8 mouse cellular contexts compared by ENCODE assay signal in the genomic region with DNA sequence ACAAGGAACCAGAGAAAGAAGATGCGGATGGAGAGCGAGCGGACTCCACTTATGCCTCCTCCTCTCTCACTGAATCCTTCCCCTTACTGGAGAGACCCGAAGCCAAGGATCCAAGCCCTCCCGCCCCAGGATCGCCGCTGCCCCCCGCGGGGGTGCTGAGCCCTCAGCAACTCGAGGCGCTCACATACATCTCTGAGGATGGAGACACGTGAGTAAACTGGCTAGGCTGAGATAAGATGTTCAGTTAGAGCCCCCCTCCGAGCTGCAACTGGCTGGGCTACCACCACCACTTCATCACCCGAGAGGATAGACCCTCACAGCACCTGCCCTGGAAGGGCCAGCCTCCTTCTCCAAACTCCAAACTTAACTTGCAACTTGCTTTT. TPM values are rescaled to one million over a fixed set of nuclear protein-coding genes. Genes with fewer than 3 reads are reported as not detected.
DNase-seq lines count a peak whose midpoint lies in the region; ATAC-seq and TF ChIP-seq lines count a peak whose summit lies in the region.

No protein-coding gene starts in this region.

- peak overlapping the region; percentile 75 for H3K9ac ChIP-seq in forebrain, embryonic 14.5 days (ENCODE audit: low read length)
- peak overlapping the region; percentile 47 for H3K9ac ChIP-seq in liver, embryonic 15.5 days

- H3K27me3 ChIP-seq in C2C12 (ENCODE audit: control insufficient read depth, insufficient read depth, insufficient read length): no peaks in the 10 kb centered on the region
- H3K27me3 ChIP-seq in forebrain, embryonic 14.5 days (replicated peaks; ENCODE audit: control insufficient read depth, insufficient read depth, low read length): peaks cover 7% of the 10 kb centered on the region; the same call in 1 of the 2 replicates
- H3K27me3 ChIP-seq in liver, embryonic 15.5 days: peaks cover 68% of the 10 kb centered on the region

- peak overlapping the region; percentile 95 for H3K4me2 ChIP-seq in forebrain, embryonic 14.5 days (ENCODE audit: low read length)
- peak overlapping the region; percentile 91 for H3K4me2 ChIP-seq in liver, embryonic 15.5 days

- H3K4me1 ChIP-seq in forebrain, embryonic 14.5 days (ENCODE audit: control insufficient read depth, insufficient read depth, low read length): no peaks in the 10 kb centered on the region
- H3K4me1 ChIP-seq in liver, embryonic 15.5 days (replicated peaks): peaks cover 37% of the 10 kb centered on the region

- H3K36me3 ChIP-seq in C2C12 (ENCODE audit: control insufficient read depth, insufficient read depth): no peaks in the 10 kb centered on the region
- H3K36me3 ChIP-seq in forebrain, embryonic 14.5 days (ENCODE audit: control insufficient read depth, insufficient read depth, low read length): no peaks in the 10 kb centered on the region
- no peaks in the 10 kb centered on the region for H3K36me3 ChIP-seq in liver, embryonic 15.5 days (replicated peaks)

- no peak for ATAC-seq in forebrain, embryonic 14.5 days
- no peak for ATAC-seq in liver, embryonic 15.5 days (ENCODE audit: insufficient read depth)

- no peaks in the 10 kb centered on the region for H3K9me3 ChIP-seq in forebrain, embryonic 14.5 days (replicated peaks; ENCODE audit: control insufficient read depth, low read length)
- no peaks in the 10 kb centered on the region for H3K9me3 ChIP-seq in liver, embryonic 15.5 days (replicated peaks)

- peak overlapping the region; percentile 42 for H3K4me3 ChIP-seq in C2C12 (ENCODE audit: insufficient read depth, poor library complexity, severe bottlenecking)
- peak overlapping the region; percentile 58 for H3K4me3 ChIP-seq in forebrain, embryonic 14.5 days (ENCODE audit: low read depth, low read length)
- H3K4me3 ChIP-seq in liver, embryonic 15.5 days (replicated peaks): peak overlapping the region; percentile 62

- peak overlapping the region; percentile 52 for H3ac ChIP-seq in C2C12 (ENCODE audit: control insufficient read depth, insufficient read length, low read depth)

- H3K27ac ChIP-seq in forebrain, embryonic 14.5 days (ENCODE audit: low read depth, low read length): no peak overlapping the region
- no peak overlapping the region for H3K27ac ChIP-seq in liver, embryonic 15.5 days (replicated peaks)

- no peaks in the 10 kb centered on the region for H3K79me3 ChIP-seq in C2C12 (ENCODE audit: low read depth)

- H3K79me2 ChIP-seq in C2C12 (ENCODE audit: control insufficient read depth, insufficient read depth): peaks cover 10% of the 10 kb centered on the region

- intact Hi-C loops in heart, postnatal 14 days (cut with DNase I): no loop called here

- TF ChIP-seq CTCF in C2C12 (IDR thresholded peaks at IDR 0.05; ENCODE audit: control insufficient read depth, insufficient read depth, insufficient read length): no peak

- DNase-seq in heart, adult 11 months: peak; percentile 92
- DNase-seq in heart, postnatal 14 days: no peak
- no peak for DNase-seq in forebrain, embryonic 14.5 days (ENCODE audit: low spot score)
- DNase-seq in frontal cortex, postnatal 10 days (ENCODE audit: low spot score in 2 of 2): no peak
- DNase-seq in adrenal gland, adult 18-20 months (ENCODE audit: low spot score in 2 of 2): no peak
- no peak for DNase-seq in adrenal gland, adult (ENCODE audit: inconsistent age in 2 of 2, low spot score in 1 of 2)

- whole genome bisulfite sequencing in forebrain, embryonic 14.5 days: 2% methylated on average over 14 of the region's 14 CpGs
- 2% methylated on average over 14 of the region's 14 CpGs for WGBS in liver, embryonic 15.5 days (ENCODE audit: insufficient replicate concordance)

TF ChIP-seq in C2C12, 6 proteins besides CTCF, POLR2A, EP300 and RAD21:
- no peak for TF ChIP-seq MYOD1 (IDR thresholded peaks at IDR 0.05; ENCODE audit: control insufficient read depth, insufficient read length, low read depth)
- no peak for TF ChIP-seq CEBPB (IDR thresholded peaks at IDR 0.05; ENCODE audit: low read depth)
- TF ChIP-seq MYOG (IDR thresholded peaks at IDR 0.05; ENCODE audit: control insufficient read depth, extremely low read depth, insufficient read length): no peak
- no peak for TF ChIP-seq MAX (IDR thresholded peaks at IDR 0.05)
- no peak for TF ChIP-seq USF1 (IDR thresholded peaks at IDR 0.05; ENCODE audit: low read depth)
- TF ChIP-seq FOSL1 (IDR thresholded peaks at IDR 0.05; ENCODE audit: insufficient read depth, low read length, poor library complexity, severe bottlenecking): no peak
TF ChIP-seq in C2C12: peak in this region for 0.

RNA-seq across cellular contexts. Expression of a gene that starts 0.6 kb away (rescaled TPM):
- total RNA-seq in heart, postnatal 14 days (2021): 1 to 10 TPM; 1.5 to 2.1 TPM
- polyA plus RNA-seq in C2C12 (2012; fragmentation: generic; extraction: Trizol): 5.3 TPM
- polyA plus RNA-seq in forebrain, embryonic 14.5 days (2014; fragmentation: Nextera tagmentation; extraction: Ambion mirVana): 3.3 and 4.1 TPM in 2 replicates
- polyA plus RNA-seq in liver, embryonic 15.5 days (2015; fragmentation: Nextera tagmentation; extraction: Ambion mirVana): 1.2 and 1.6 TPM in 2 replicates
- 1 to 10 TPM; 2.7 to 3.5 TPM for total RNA-seq in adrenal gland, adult 18-20 months (2021)

RNA-seq across cellular contexts. Expression of a gene that starts 6.6 kb away (rescaled TPM):
- total RNA-seq in heart, postnatal 14 days (2021): under 1 TPM; 0.07 to 0.49 TPM
- polyA plus RNA-seq in C2C12 (2012; fragmentation: generic; extraction: Trizol): 1.2 TPM
- 19.2 and 21.2 TPM in 2 replicates for polyA plus RNA-seq in forebrain, embryonic 14.5 days (2014; fragmentation: Nextera tagmentation; extraction: Ambion mirVana)
- polyA plus RNA-seq in liver, embryonic 15.5 days (2015; fragmentation: Nextera tagmentation; extraction: Ambion mirVana): 0.07 and 0.10 TPM in 2 replicates
- total RNA-seq in adrenal gland, adult 18-20 months (2021): under 1 TPM in 1 of 2 experiments, not detected in 1; 0.06 TPM

RNA-seq across cellular contexts. Expression of a gene that starts 7.6 kb away (rescaled TPM):
- total RNA-seq in heart, postnatal 14 days (2021): 10 to 100 TPM; 28.8 to 29.9 TPM
- polyA plus RNA-seq in C2C12 (2012; fragmentation: generic; extraction: Trizol): 131 TPM
- 99.4 and 102 TPM in 2 replicates for polyA plus RNA-seq in forebrain, embryonic 14.5 days (2014; fragmentation: Nextera tagmentation; extraction: Ambion mirVana)
- 52.1 and 59.8 TPM in 2 replicates for polyA plus RNA-seq in liver, embryonic 15.5 days (2015; fragmentation: Nextera tagmentation; extraction: Ambion mirVana)
- total RNA-seq in adrenal gland, adult 18-20 months (2021): 10 to 100 TPM; 28.1 to 44.2 TPM

RNA-seq across cellular contexts. Expression of a gene that starts 17.0 kb away (rescaled TPM):
- 100 to 1,000 TPM; 897 to 986 TPM for total RNA-seq in heart, postnatal 14 days (2021)
- polyA plus RNA-seq in C2C12 (2012; fragmentation: generic; extraction: Trizol): 2,021 TPM
- polyA plus RNA-seq in forebrain, embryonic 14.5 days (2014; fragmentation: Nextera tagmentation; extraction: Ambion mirVana): 1,462 and 1,472 TPM in 2 replicates
- polyA plus RNA-seq in liver, embryonic 15.5 days (2015; fragmentation: Nextera tagmentation; extraction: Ambion mirVana): 577 and 585 TPM in 2 replicates
- total RNA-seq in adrenal gland, adult 18-20 months (2021): 1,000 to 10,000 TPM; 2,801 to 2,860 TPM

RNA-seq across cellular contexts. Expression of a gene that starts 32.9 kb away (rescaled TPM):
- under 1 TPM in 1 of 2 experiments, not detected in 1; 0.12 TPM for total RNA-seq in heart, postnatal 14 days (2021)
- not detected for polyA plus RNA-seq in C2C12 (2012; fragmentation: generic; extraction: Trizol)
- polyA plus RNA-seq in forebrain, embryonic 14.5 days (2014; fragmentation: Nextera tagmentation; extraction: Ambion mirVana): 5.7 and 8.5 TPM in 2 replicates
- 0.05 TPM in 1 of 2 replicates, not detected in the other for polyA plus RNA-seq in liver, embryonic 15.5 days (2015; fragmentation: Nextera tagmentation; extraction: Ambion mirVana)
- total RNA-seq in adrenal gland, adult 18-20 months (2021): not detected
